Mouse (Mus musculus): ENCODE data around the gene Zfp607b.

Zfp607b gene

GRCm38 (mm10) chr7:27685681-27686080 lies 3.5 kb upstream of the Zfp607b start:
- DNase-seq (ENCODE audit: low read depth), result no peak

GRCm38 (mm10) chr7:27687043-27687442 lies 2.1 kb upstream of the Zfp607b start:
- DNase-seq (ENCODE audit: low read depth), result no peak

- DNase-seq (ENCODE audit: low read depth), result no peak
These were observed 1.3 kb upstream of the Zfp607b start for GRCm38 (mm10) chr7:27687836-27688235.

- no peak for DNase-seq (ENCODE audit: low read depth)
These were observed 823 bp upstream of the Zfp607b start for GRCm38 (mm10) chr7:27688246-27688788.

- no peak for DNase-seq (ENCODE audit: low read depth)
These were observed 1.9 kb downstream of the Zfp607b start for GRCm38 (mm10) chr7:27691076-27691475.

GRCm38 (mm10) chr7:27696711-27697110 lies 7.6 kb downstream of the Zfp607b start:
- no peak for DNase-seq (ENCODE audit: low read depth)

GRCm38 (mm10) chr7:27710402-27710801 lies 21.3 kb downstream of the Zfp607b start:
- DNase-seq (ENCODE audit: low read depth), result no peak

- DNase-seq (ENCODE audit: low read depth), result no peak
These were observed 32.8 kb downstream of the Zfp607b start for GRCm38 (mm10) chr7:27721951-27722350.

- DNase-seq (ENCODE audit: low read depth), result peak; percentile 40
These were observed 36.7 kb downstream of the Zfp607b start for GRCm38 (mm10) chr7:27725566-27726538.

GRCm38 (mm10) chr7:27727471-27727870 lies 38.3 kb downstream of the Zfp607b start:
- no peak for DNase-seq (ENCODE audit: low read depth)

GRCm38 (mm10) chr7:27731281-27731883 lies 42.2 kb downstream of the Zfp607b start, which contains the start of gene Zfp60:
TSS of gene Zfp60 (plus strand) at chr7:27731389.
- DNase-seq (ENCODE audit: low read depth), result peak; percentile 74

GRCm38 (mm10) chr7:27731946-27732345 lies 42.8 kb downstream of the Zfp607b start:
- DNase-seq (ENCODE audit: low read depth), result no peak

GRCm38 (mm10) chr7:27732508-27732907 lies 43.4 kb downstream of the Zfp607b start:
- DNase-seq (ENCODE audit: low read depth), result no peak

GRCm38 (mm10) chr7:27735457-27735856 lies 46.3 kb downstream of the Zfp607b start:
- no peak for DNase-seq (ENCODE audit: low read depth)

Measured in fibroblast of lung, adult 2 months (primary cell).